Mouse (Mus musculus): ENCODE data around the gene Rpl29.

The Rpl29 gene

GRCm38 (mm10) chr9:106447348-106447747 lies 18.1 kb downstream of the Rpl29 start, which contains the start of the genes Abhd14b and Abhd14a:
Gene Abhd14b, plus strand, starts transcription at chr9:106447459.
Gene Abhd14a, minus strand, starts transcription at chr9:106447678.
- peak; percentile 8; the same call in 1 of the 2 replicates for TF ChIP-seq GATA4 (IDR thresholded peaks at IDR 0.05; ENCODE audit: insufficient replicate concordance, low read length)

- TF ChIP-seq GATA4 (IDR thresholded peaks at IDR 0.05; ENCODE audit: insufficient replicate concordance, low read length): no peak
Measured at GRCm38 (mm10) chr9:106447951-106448350, 18.7 kb downstream of the Rpl29 start.

GRCm38 (mm10) chr9:106448498-106449031 lies 19.3 kb downstream of the Rpl29 start:
- no peak; the same call in 1 of the 2 replicates for TF ChIP-seq GATA4 (IDR thresholded peaks at IDR 0.05; ENCODE audit: insufficient replicate concordance, low read length)

- no peak for TF ChIP-seq GATA4 (IDR thresholded peaks at IDR 0.05; ENCODE audit: insufficient replicate concordance, low read length)
Measured at GRCm38 (mm10) chr9:106449947-106450346, 20.7 kb downstream of the Rpl29 start.

GRCm38 (mm10) chr9:106450661-106451060 lies 21.4 kb downstream of the Rpl29 start:
- TF ChIP-seq GATA4 (IDR thresholded peaks at IDR 0.05; ENCODE audit: insufficient replicate concordance, low read length): peak; percentile 27; the same call in 1 of the 2 replicates

GRCm38 (mm10) chr9:106451298-106451697 lies 22.0 kb downstream of the Rpl29 start:
- no peak for TF ChIP-seq GATA4 (IDR thresholded peaks at IDR 0.05; ENCODE audit: insufficient replicate concordance, low read length)

GRCm38 (mm10) chr9:106451899-106452298 lies 22.6 kb downstream of the Rpl29 start:
- no peak for TF ChIP-seq GATA4 (IDR thresholded peaks at IDR 0.05; ENCODE audit: insufficient replicate concordance, low read length)

GRCm38 (mm10) chr9:106452351-106452750 lies 23.1 kb downstream of the Rpl29 start:
- TF ChIP-seq GATA4 (IDR thresholded peaks at IDR 0.05; ENCODE audit: insufficient replicate concordance, low read length): no peak

- TF ChIP-seq GATA4 (IDR thresholded peaks at IDR 0.05; ENCODE audit: insufficient replicate concordance, low read length): no peak
Measured at GRCm38 (mm10) chr9:106452821-106453220, 23.6 kb downstream of the Rpl29 start.

- TF ChIP-seq GATA4 (IDR thresholded peaks at IDR 0.05; ENCODE audit: insufficient replicate concordance, low read length): no peak
Measured at GRCm38 (mm10) chr9:106453271-106454070, 24.2 kb downstream of the Rpl29 start, which contains the start of gene Pcbp4. Gene Pcbp4, plus strand, starts transcription at chr9:106453291.

GRCm38 (mm10) chr9:106454071-106454761 lies 25.0 kb downstream of the Rpl29 start:
- TF ChIP-seq GATA4 (IDR thresholded peaks at IDR 0.05; ENCODE audit: insufficient replicate concordance, low read length): no peak

- no peak for TF ChIP-seq GATA4 (IDR thresholded peaks at IDR 0.05; ENCODE audit: insufficient replicate concordance, low read length)
Measured at GRCm38 (mm10) chr9:106454888-106455681, 25.8 kb downstream of the Rpl29 start.

- TF ChIP-seq GATA4 (IDR thresholded peaks at IDR 0.05; ENCODE audit: insufficient replicate concordance, low read length): no peak
Measured at GRCm38 (mm10) chr9:106456325-106457162, 27.3 kb downstream of the Rpl29 start.

- TF ChIP-seq GATA4 (IDR thresholded peaks at IDR 0.05; ENCODE audit: insufficient replicate concordance, low read length): no peak
Measured at GRCm38 (mm10) chr9:106457163-106457559, 27.9 kb downstream of the Rpl29 start.
